Mouse (Mus musculus) gonadal fat pad, adult 2 months (tissue): Measurements from ENCODE around the gene Olfr1102. TPM values are rescaled to one million over a fixed set of nuclear protein-coding genes. Genes with fewer than 3 reads are reported as not detected.

Source experiments
- DNase-seq: peaks from one replicate; pipeline ENCODE4 v3.0.0-alpha.2; 2012; ENCODE audit warnings: low read depth
- polyA plus RNA-seq: library from polyadenylated mRNA; depleted of rRNA; stranded (reverse); fragments of >200 nt; gene quantifications from 2 replicates; pipeline ENCODE4 v1.2.3, GENCODE M21; 2012; rRNA removed

Gene Olfr1102
- polyA plus RNA-seq, result not detected in 2 replicates

DNA sequence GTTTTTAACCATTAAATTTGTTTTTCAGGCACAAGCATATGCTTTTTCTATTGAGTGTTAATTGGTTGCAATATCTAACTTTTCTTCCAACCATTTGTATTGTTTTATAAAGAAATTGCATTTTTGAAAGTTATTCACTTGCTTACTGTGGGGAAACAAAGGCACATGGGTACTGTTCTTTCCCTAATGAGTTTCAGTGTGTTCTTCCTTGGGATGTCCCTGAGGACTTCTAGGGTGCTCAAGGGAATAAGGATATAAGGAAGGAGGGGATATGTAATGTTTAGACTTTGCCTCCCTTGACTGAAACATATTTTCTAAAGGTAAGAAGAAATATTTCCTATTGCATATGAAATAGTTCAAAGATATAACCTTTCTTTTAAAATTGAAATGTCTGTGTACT, at the start of gene Olfr1102:
TSS of gene Olfr1102 (plus strand) at position 301 of the 400 bp plus-strand sequence.
- DNase-seq, result no peak

DNA sequence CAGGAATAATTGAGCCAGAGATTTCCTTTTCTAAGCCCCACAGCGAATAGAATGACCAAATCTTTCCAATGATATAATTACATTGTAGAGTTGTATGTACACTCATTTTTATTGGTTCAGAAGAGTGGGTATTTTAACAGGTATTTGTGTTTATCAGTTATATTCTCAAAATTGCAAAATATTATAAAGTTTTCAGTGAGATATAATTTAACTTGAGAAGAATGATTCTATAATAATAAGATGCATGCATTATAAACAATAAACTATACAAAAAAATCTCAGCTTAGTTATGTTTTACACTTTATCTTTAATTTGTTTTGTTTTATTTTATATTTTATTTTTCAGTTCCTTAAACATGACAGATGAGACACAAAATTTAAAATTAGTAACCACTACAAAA, 37.6 kb upstream of the Olfr1102 start, which contains the start of gene Olfr1099:
TSS of gene Olfr1099 (minus strand) at position 101 of the 400 bp plus-strand sequence.
- DNase-seq, result no peak

DNA sequence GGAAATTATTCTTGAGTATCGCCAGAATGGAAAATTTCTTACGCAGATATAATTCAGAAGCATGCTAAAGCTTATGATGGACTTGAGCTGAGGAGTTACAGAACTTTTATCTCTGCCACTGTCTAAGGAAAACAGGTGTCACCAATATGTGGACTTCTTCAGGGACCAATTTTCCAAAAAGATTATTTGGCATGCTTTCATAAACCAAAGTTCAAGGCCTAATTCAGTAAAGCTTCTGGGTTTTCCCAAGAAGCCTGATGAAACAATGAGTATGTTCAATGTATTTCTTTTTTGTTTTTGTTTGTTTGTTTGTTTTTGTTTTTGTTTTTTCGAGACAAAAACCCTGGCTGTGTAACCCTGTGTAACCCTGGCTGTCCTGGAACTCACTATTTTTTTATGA, 18.3 kb upstream of the Olfr1102 start, which contains the start of gene Olfr1100:
TSS of gene Olfr1100 (minus strand) at position 101 of the 400 bp plus-strand sequence.
- DNase-seq, result no peak

DNA sequence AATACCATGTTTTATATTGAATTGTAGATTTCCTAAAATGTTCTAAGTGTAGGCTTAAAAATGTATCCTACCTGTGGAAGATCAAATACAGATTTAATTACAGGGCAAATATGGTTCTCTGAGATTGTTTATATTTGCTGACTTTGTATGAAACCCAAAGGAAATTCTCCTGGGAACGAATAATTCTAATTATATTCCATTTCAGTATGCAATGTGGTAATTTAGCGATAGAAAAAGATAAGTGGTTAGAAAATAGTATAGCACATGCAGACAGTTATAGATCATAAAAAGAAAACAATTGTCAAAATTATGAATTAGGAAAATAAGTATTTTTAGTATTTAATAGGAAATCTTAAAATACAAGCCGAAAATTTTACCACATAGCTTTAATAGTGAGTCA, 7.1 kb upstream of the Olfr1102 start, which contains the start of gene Olfr1101:
TSS of gene Olfr1101 (minus strand) at position 101 of the 400 bp plus-strand sequence.
- no peak for DNase-seq

DNA sequence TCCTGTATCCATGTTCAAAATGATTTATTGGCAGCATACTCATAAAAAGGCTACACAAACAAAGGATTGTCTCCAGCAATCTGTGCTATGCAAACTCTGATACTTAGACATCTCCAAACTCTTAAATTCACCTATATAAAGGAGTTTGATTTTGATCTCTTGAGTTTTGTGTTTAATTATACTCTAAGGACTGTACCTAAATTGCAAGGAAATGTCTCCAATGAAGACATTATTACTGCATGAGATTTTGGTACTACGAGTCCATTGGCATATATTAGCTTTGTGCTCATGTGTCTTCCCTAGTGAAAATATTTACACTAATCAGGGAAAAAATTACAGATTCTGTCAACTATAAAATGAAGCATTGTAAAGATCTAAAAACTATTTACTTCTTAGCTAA, 28.8 kb downstream of the Olfr1102 start, which contains the start of gene Olfr1104:
TSS of gene Olfr1104 (minus strand) at position 101 of the 400 bp plus-strand sequence.
- DNase-seq, result no peak

DNA sequence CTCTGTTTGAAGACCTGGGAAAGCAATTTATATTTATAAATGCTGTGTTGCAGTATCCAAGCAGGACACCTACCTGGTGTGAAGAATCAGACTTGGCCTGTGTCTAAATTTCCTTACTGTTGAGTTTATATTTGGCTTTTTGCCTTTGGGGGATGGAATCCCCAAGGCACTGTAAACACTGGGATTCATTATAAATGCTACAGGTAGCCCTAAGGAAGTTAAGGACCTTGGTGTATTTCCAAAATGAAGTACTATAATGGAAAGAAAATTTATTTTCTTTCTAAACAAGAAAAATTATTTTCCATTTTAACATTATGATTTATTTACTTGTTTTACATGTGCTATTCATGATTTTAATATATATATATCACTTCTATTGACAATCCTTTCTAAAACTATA, 38.2 kb downstream of the Olfr1102 start, which contains the start of gene Olfr1105:
TSS of gene Olfr1105 (minus strand) at position 101 of the 400 bp plus-strand sequence.
- no peak for DNase-seq

DNA sequence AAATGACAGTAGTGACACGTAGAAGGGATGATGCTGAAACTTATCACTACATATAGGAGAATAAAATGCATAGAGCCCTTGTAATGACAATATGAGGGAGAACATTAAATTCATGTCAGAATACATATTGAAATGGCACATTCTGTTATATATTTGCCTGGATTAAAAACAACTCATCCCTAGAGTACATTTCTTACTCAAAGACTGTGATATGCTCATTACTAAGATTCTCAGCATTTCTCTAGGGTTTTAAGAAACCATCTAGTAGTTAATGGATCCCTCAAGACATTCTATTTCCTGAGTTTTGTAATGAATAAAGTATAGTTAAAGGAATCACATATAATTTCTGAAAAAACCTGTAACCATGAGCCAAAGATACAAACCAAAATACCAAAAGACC, 54.0 kb downstream of the Olfr1102 start, which contains the start of gene Olfr1106:
TSS of gene Olfr1106 (minus strand) at position 101 of the 400 bp plus-strand sequence.
- no peak for DNase-seq

Other genes starting within 250 kb of the Olfr1102 start
- gene Olfr1090, start 239.4 kb upstream of the Olfr1102 start, polyA plus RNA-seq, result not detected in 2 replicates
- gene Olfr1093, start 215.9 kb upstream of the Olfr1102 start, polyA plus RNA-seq, result not detected in 2 replicates
- gene Olfr141, start 188.4 kb upstream of the Olfr1102 start, polyA plus RNA-seq, result not detected in 2 replicates
- gene Olfr1094, start 173.7 kb upstream of the Olfr1102 start, polyA plus RNA-seq, result not detected in 2 replicates
- not detected in 2 replicates for gene Olfr1095, start 146.7 kb upstream of the Olfr1102 start, polyA plus RNA-seq
- gene Gm13723, start 123.6 kb upstream of the Olfr1102 start, polyA plus RNA-seq, result not detected in 2 replicates
- gene Olfr1097, start 106.2 kb upstream of the Olfr1102 start, polyA plus RNA-seq, result not detected in 2 replicates
- not detected in 2 replicates for gene Olfr1098, start 73.9 kb upstream of the Olfr1102 start, polyA plus RNA-seq
- not detected in 2 replicates for gene Olfr1099, start 37.7 kb upstream of the Olfr1102 start, polyA plus RNA-seq
- not detected in 2 replicates for gene Olfr1100, start 18.4 kb upstream of the Olfr1102 start, polyA plus RNA-seq
- gene Olfr1101, start 7.2 kb upstream of the Olfr1102 start, polyA plus RNA-seq, result not detected in 2 replicates
- not detected in 2 replicates for gene Olfr1104, start 28.7 kb downstream of the Olfr1102 start, polyA plus RNA-seq
- gene Olfr1105, start 38.1 kb downstream of the Olfr1102 start, polyA plus RNA-seq, result not detected in 2 replicates
- not detected in 2 replicates for gene Olfr1106, start 53.9 kb downstream of the Olfr1102 start, polyA plus RNA-seq
- not detected in 2 replicates for gene Olfr1107, start 77.4 kb downstream of the Olfr1102 start, polyA plus RNA-seq
- not detected in 2 replicates for gene Olfr1109, start 97.6 kb downstream of the Olfr1102 start, polyA plus RNA-seq
- not detected in 2 replicates for gene Olfr259, start 116.2 kb downstream of the Olfr1102 start, polyA plus RNA-seq
- not detected in 2 replicates for gene Olfr1110, start 141.9 kb downstream of the Olfr1102 start, polyA plus RNA-seq
- gene Olfr1111, start 154.2 kb downstream of the Olfr1102 start, polyA plus RNA-seq, result not detected in 2 replicates
- not detected in 2 replicates for gene Olfr1112, start 189.4 kb downstream of the Olfr1102 start, polyA plus RNA-seq
- not detected in 2 replicates for gene Olfr1113, start 210.6 kb downstream of the Olfr1102 start, polyA plus RNA-seq
- not detected in 2 replicates for gene Olfr1115, start 249.6 kb downstream of the Olfr1102 start, polyA plus RNA-seq